Mouse (Mus musculus) c-Kit-positive CD71-positive TER-119-negative erythroid progenitor cells, embryonic 14.5 days (primary cell): Measurements from ENCODE around the gene Ralgapa2.

Experiments
- DNase-seq: peaks from one replicate; pipeline ENCODE4 v3.0.0-alpha.2; 2013; ENCODE audit warnings: low read depth

The Ralgapa2 gene

GRCm38 (mm10) chr2:146257609-146258008 lies 254.5 kb downstream of the Ralgapa2 start:
- DNase-seq: no peak

DNA sequence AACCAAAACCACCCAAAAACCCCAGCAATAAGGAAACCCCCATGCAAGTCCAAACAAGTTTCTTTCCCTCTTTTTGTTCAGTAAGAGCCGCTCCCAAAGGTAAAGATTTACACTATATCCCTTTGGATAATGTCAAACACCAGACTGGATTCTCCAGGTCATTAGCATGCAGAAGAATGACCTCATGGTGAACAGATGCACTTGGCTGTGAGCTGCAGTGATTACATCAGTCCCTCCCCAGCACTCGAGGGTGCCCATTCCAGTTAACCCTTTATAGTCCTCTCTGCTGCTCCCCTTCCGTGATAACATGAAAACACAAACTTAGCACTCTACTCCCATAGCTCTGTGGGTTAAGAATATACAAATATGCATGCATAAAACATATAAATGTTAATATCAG lies 255.1 kb downstream of the Ralgapa2 start:
- no peak for DNase-seq

DNA sequence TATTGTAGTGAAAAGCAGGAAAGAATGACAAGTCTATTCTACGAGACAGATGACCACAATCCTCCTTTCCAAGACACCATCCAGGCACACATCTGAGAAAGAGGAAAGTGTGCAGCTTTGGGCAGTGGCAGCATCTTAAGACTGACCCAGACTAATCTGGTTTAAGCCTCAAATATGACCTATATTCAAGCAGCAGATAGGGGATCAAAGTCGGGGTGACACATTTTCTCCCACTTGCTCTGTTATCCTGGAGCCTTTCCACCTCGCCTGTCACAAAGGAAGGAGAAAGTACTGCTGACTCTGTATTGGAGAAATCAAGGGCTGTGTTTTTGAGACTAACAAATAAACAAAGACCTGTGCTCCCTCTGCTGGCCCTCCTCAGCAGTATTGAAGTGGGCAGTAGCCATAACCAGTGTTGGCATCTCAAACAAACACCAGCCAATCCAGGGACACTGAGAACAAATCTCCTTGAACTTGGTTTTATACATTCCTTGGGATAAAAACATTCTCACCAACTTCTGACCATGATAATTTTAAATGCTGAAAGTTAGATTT lies 255.7 kb downstream of the Ralgapa2 start:
- no peak for DNase-seq

DNA sequence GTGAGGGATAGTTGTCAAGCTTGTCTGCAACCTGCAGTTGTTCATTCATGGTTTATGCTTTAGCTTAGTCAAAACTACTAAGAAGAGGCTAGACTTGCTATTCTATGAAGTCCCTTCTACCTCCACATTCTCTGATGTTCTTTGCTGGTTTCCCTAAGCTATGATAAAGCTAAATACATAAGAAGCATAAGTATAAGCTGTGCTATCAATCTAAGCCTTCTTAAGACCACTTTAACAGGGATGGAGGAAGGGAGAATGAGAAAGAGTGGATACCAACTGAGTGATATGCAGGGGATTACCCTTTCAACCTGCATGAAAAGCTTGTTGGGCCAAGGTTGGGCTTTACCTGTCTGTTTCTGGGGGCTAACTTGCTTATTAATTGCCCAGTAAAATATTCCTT lies 256.5 kb downstream of the Ralgapa2 start:
- no peak for DNase-seq

DNA sequence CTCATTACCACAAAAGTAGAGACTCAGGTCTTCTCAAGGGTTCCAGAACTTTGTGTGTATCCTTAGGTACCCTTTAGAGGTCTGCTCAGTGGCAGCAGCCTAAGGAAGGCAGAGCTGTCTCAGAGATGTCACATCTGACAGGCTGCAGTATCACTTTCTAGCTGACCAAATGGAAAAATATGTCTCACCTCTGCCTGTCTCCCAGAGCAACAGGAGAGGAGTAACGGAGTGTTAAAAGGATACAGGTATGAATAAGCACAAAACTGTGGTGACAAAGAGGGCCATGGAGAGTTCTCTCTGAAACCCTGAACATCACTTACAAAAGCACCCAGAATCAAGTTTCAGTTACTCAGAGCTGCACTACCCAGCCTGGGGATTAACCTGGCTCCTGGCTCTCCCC lies 257.8 kb downstream of the Ralgapa2 start:
- DNase-seq: no peak

DNA sequence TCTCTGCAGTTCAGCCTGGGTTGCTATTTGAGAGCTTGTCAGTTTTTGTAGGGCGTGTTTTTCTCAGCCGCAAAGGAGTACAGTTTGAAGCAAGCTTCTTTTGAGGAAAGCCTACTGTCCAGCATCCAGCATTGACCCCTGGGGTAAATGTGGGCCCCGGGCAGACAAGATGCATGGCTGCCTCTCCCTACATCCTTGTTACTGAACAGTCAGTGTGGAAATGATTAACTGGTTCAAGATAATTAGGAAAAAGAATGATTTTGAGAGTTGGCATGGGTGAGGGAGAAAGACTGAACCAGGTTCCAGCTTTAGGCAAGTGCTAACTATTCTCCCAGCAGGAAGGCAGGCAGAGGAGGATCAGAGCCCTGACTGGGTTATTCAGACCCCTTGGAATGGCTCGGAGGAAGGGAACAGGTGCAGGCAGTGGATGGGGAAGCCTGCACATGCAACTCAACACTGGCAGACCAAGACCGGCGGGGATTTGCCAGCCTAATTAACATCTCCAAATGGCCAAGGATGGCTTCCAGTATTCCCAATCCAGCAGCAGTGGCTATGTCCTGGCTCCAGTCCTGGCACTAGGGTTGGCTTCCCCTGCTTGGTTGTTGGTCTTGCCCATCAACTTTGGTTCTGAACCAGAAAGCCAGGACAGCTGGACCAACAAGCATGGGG lies 261.8 kb downstream of the Ralgapa2 start:
- DNase-seq: no peak

- no peak for DNase-seq
Observed at GRCm38 (mm10) chr2:146249033-146249432, 263.1 kb downstream of the Ralgapa2 start.

DNA sequence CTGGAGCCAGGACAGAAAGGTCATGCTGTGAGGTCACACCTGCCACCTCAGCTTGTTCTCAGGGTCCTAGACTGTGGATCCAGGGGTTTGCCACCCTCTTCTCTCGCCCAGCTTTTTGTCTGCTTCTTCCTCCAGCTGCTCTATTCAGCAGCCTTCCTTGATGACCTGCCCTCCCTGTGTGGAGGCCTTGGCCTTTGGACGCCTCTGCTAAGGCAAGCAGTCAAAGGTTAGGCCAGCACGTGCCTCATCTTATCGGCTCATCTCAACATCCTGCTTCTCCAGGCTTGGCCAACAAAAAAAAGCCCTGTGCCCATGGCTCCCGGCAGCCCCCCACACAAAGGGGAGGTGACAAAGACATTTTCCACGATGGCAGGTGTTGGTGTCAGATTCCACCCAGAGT lies 264.6 kb downstream of the Ralgapa2 start:
- DNase-seq: no peak

DNA sequence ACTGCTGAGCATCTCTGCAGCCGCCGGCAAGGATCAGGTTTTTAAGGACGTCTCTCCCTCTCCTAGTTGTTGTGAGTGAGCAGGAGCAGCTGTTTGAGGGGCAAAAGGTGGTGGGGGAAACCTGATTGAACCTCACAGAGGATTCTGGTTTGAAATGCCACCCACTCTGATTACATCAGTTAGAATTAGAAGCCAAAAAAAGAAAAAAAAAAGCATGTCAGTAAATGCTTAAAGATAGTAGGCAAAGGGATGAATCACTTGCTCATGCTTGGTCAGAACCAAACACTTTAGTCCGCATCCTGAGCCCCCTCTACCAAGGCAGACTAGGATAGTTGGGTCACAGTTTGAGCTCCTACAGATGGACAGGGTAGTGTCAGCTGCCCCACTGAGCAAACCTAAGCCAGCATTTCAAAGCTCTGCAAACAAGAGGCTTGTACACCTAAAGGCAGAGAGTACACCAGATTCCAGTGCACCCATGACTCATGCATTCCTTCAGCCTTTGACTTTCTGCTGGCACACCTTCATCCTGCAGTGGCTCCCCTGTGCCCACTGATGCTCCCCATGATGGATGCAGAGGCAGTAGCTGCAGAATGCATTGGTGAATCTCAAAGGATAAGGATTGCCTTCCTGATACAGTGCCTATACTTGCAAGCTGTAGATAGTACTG lies 265.6 kb downstream of the Ralgapa2 start:
- no peak for DNase-seq

DNA sequence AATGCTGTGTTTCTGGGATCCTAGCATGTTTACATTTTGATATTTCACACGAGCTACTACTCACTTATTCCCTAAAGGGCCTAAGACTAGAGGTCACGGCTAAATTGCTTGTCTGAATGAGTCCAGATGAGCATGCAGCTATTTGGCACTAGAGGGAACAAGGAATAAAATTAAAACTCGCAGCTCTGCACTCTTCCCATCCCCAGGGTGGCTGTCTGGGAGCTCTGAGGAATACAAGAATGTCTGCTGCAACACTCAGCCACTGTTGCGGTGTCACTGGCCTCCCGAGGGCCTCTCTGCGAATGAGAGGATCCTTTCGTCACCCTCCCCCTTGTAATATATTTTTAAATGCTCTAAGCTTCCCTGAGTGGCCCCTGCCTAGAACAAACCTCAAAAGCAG lies 266.7 kb downstream of the Ralgapa2 start:
- DNase-seq: no peak

DNA sequence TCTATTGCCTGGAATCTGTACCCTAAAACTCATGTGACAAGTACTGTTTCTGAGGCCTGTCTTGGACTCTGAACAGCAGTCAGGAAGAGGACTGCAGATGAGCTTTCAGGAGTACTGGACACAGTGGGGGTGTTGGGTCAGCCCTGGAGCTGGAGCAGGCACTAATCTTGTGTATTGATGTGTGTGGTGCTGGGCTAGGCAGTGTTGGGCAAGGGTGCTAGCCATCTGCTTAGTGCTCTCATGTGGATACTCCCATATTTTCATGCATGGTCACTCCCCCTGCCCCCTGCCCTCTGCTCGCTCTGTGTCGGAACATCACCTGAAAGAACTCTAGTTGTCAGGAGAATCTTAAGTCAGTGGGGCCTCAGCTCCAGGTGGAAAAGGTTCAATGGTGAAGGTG lies 268.1 kb downstream of the Ralgapa2 start:
- no peak for DNase-seq

- no peak for DNase-seq
Observed at GRCm38 (mm10) chr2:146239196-146239747, 272.9 kb downstream of the Ralgapa2 start.

GRCm38 (mm10) chr2:146231485-146231884 lies 280.7 kb downstream of the Ralgapa2 start:
- DNase-seq: no peak

DNA sequence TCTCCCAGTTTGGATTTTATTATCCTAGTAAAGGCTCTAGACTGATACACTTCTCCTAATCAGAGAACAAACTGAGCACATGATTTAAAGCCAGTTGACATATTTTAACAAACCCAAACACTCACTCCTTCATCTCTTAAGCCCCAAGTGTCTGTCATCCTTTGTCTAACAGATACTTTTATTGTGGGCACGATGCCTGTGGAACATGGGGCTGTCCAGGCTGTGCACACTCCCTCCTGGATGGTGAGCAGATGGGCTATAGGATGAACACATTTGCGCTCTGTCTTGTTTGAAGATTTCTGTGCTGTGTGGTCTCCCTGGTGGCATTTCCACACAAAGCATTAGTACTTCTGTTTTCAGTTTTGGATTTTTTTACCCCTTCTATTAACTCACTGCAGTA lies 283.7 kb downstream of the Ralgapa2 start:
- no peak for DNase-seq

GRCm38 (mm10) chr2:146227646-146228045 lies 284.5 kb downstream of the Ralgapa2 start:
- DNase-seq: no peak

GRCm38 (mm10) chr2:146226484-146226883 lies 285.7 kb downstream of the Ralgapa2 start:
- DNase-seq: no peak

GRCm38 (mm10) chr2:146225818-146226217 lies 286.3 kb downstream of the Ralgapa2 start:
- DNase-seq: no peak

GRCm38 (mm10) chr2:146224141-146224540 lies 288.0 kb downstream of the Ralgapa2 start:
- no peak for DNase-seq

GRCm38 (mm10) chr2:146223176-146223905 lies 288.8 kb downstream of the Ralgapa2 start:
- no peak for DNase-seq

DNA sequence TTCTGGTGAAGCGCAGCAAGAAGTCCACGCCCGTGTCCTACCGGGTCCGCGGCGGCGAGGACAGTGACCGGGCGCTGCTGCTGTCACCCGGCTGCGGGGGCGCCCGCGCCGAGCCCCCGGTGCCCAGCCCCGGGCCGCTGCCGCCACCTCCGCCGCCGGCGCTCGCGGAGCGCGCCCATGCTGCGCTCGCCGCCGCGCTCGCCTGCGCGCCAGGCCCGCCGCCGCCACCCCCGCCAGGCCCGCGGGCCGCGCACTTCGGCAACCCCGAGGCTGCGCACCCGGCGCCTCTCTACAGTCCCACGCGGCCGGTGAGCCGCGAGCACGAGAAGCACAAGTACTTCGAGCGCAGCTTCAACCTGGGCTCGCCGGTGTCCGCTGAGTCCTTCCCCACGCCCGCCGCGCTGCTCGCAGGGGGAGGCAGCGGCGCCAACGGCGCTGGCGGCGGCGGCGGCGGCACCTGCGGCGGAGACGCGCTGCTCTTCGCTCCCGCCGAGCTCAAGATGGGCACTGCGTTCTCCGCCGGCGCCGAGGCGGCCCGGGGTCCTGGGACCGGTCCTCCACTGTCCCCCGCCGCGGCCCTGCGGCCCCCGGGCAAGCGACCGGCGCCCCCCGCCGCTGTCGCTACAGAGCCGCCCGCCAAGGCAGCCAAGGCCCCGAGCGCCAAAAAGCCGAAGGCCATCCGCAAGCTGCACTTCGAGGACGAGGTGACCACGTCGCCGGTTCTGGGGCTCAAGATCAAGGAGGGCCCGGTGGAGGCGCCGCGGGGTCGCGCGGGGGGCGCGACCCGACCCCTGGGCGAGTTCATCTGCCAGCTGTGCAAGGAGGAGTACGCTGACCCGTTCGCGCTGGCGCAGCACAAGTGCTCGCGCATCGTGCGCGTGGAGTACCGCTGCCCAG lies 289.6 kb downstream of the Ralgapa2 start:
- no peak for DNase-seq

DNA sequence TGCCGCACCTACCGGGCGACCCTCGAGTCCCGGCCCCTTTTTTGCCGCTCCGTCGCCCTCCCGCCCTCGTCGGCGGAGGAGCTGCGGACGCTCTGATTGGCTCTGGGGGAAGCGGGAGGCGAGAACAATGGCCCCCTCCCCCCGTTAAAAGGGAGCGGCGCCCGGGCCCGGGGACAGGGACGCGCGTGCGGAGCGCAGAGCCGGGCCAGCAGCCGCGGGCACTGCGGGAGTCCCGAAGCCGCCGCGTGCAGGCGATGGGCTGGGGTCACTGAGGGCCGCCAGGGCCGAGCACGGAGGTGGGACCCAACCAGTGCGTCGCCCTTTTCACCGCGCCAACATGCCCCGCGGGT lies 290.2 kb downstream of the Ralgapa2 start:
- DNase-seq: no peak
